Mouse (Mus musculus) liver, embryonic 14.5 days (tissue): Measurements from ENCODE around the gene Mst1. TPM values are rescaled to one million over a fixed set of nuclear protein-coding genes. Genes with fewer than 3 reads are reported as not detected.

Experiments
- ATAC-seq: fragments of 200-750 bp; cut with Nextera tagmentation; 2 replicates; pipeline ENCODE4 v1.8.0; 2017; ENCODE audit warnings: moderate number of reproducible peaks, mild to moderate bottlenecking, moderate library complexity; ENCODE audit not compliant: insufficient read depth
- DNase-seq, 3 experiments: peaks; one replicate each; pipeline ENCODE4 v3.0.0-alpha.2; 2012 to 2013; ENCODE audit warnings: low read depth in 3 of 3, low spot score in 3 of 3
- H3K27ac ChIP-seq: fragments of 300-500 bp; sonication (generic); 2 replicates; pipeline ENCODE4 v1.5.1; 2014; ENCODE audit warnings: moderate library complexity, mild to moderate bottlenecking, control low read depth, inconsistent platforms
- H3K27me3 ChIP-seq: fragments of 300-500 bp; sonication (generic); 2 replicates; pipeline ENCODE4 v1.6.1; 2014; ENCODE audit warnings: mild to moderate bottlenecking, low read length, moderate library complexity; ENCODE audit not compliant: control insufficient read depth, insufficient read depth
- H3K36me3 ChIP-seq: fragments of 300-500 bp; sonication (generic); replicated peaks from 2 replicates; pipeline ENCODE4 v1.6.1; 2014; ENCODE audit warnings: low read depth; ENCODE audit not compliant: control insufficient read depth, insufficient read depth
- H3K4me1 ChIP-seq, 2 experiments: fragments of 200-500 bp in 1 of 2; fragments of 300-500 bp in 1 of 2; sonication (generic) in 1 of 2; replicated peaks; 2 replicates each; pipeline ENCODE4 v1.6.1; 2012 to 2014; ENCODE audit warnings: antibody characterized with exemption in 1 of 2, inconsistent platforms in 1 of 2, low read length in 1 of 2; ENCODE audit not compliant: control insufficient read depth in 2 of 2, insufficient read depth in 2 of 2
- H3K4me2 ChIP-seq: fragments of 300-500 bp; sonication (generic); 2 replicates; pipeline ENCODE4 v1.6.1; 2014; ENCODE audit warnings: low read depth, mild to moderate bottlenecking, control low read depth, moderate library complexity
- H3K4me3 ChIP-seq, 2 experiments: fragments of 200-500 bp in 1 of 2; fragments of 300-500 bp in 1 of 2; sonication (generic) in 1 of 2; 2 replicates each; pipeline ENCODE4 v1.5.1; 2012 to 2014; ENCODE audit warnings: low read depth in 2 of 2, low read length in 2 of 2, mild to moderate bottlenecking in 2 of 2, control low read depth in 1 of 2, inconsistent platforms in 1 of 2, moderate library complexity in 1 of 2; ENCODE audit not compliant: insufficient read depth in 1 of 2
- H3K9ac ChIP-seq: fragments of 300-500 bp; sonication (generic); replicated peaks from 2 replicates; pipeline ENCODE4 v1.6.1; 2014; ENCODE audit warnings: mild to moderate bottlenecking, control low read depth, moderate library complexity
- H3K9me3 ChIP-seq: fragments of 300-500 bp; sonication (generic); 2 replicates; pipeline ENCODE4 v1.6.1; 2016; ENCODE audit warnings: low read length, mixed read lengths; ENCODE audit not compliant: control insufficient read depth
- CTCF ChIP-seq: IDR thresholded peaks from 2 replicates; pipeline ENCODE4 v1.5.1; 2016; ENCODE audit warnings: antibody characterized with exemption, low read depth, control low read depth
- EP300 ChIP-seq: IDR thresholded peaks from 2 replicates; pipeline ENCODE4 v1.6.1; 2016; ENCODE audit warnings: antibody characterized with exemption, low read depth
- WGBS: fragments of 180-500 bp; shearing (Covaris S2); extraction: QIAGEN DNeasy Blood & Tissue Kit; methylation state at CpG from one replicate; pipeline ENCODE4 v1.1.7; 2014; ENCODE audit not compliant: insufficient replicate concordance; 5-methylcytosine and 5-hydroxymethylcytosine counted together
- polyA plus RNA-seq, 2 experiments: library from polyadenylated mRNA; depleted of rRNA in 1 of 2; stranded (reverse) in 1 of 2; unstranded in 1 of 2; fragments of >200 nt; fragmentation: Nextera tagmentation in 1 of 2; extraction: Ambion mirVana in 1 of 2; gene quantifications; 2 replicates each; pipeline versions ENCODE4 v1.2.1 to v1.2.3; 2012 to 2014

Gene Mst1
- polyA plus RNA-seq, 2 experiments, result 21.0 to 24.1 TPM

DNA sequence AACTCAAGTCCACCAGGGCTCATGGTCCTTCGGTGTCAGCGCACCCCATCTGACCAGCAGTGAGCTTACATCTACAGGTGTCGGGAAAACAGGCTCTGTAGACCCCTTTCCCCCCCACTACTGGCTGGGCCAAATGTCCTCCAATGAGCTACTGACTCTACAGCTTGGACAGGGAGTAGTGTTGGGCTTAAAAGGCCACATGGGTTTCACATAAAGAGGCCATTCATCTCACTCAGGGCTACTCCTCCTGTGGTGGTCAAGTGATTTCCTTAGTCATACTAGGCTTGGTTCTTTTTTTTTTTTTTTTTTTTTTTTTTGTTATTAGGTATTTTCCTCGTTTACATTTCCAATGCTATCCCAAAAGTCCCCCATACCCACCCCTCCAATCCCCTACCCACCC lies 43.7 kb downstream of the Mst1 start:
- Histone ChIP-seq H3K9ac (no peak overlapping the region), H3K4me2 (no peak overlapping the region), H3K9me3 (no peaks in the 10 kb centered on the region), H3K36me3 (no peaks in the 10 kb centered on the region), H3K27ac (no peak overlapping the region), H3K4me1 (peaks cover 0 to 7% of the 10 kb centered on the region in 2 experiments; a peak in 1 of 4 replicates), H3K27me3 (no peaks in the 10 kb centered on the region), H3K4me3 (no peak overlapping the region)
- 82% methylated on average over 3 of the region's 4 CpGs for WGBS
- no peak for ATAC-seq
- DNase-seq, result no peak
- no peak for TF ChIP-seq EP300
- no peak for TF ChIP-seq CTCF

DNA sequence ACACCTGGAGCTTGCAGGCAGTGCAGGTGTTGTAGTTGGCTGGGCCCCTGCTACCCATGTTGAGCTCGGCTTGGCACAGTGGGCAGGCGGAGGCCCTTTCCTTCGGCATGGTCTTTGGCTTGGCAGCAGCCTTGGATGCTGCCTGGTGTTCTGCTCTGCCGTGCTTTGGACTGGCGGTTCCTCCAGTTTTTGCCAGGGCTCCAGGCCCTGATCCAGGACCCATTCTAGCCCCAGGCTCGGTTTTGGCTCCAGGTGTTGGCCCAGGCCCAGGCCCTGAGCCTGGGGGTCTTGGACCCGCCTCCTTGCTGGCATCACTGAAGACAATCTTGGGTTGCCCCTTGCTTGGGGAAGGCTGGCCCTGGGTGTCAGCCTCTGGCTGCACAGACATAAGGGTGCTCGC lies 45.5 kb downstream of the Mst1 start:
- DNase-seq (no peak), ATAC-seq (no peak)
- Histone ChIP-seq H3K4me2 (no peak overlapping the region), H3K36me3 (no peaks in the 10 kb centered on the region), H3K27ac (no peak overlapping the region), H3K9ac (no peak overlapping the region), H3K4me1 (no peaks in the 10 kb centered on the region), H3K27me3 (no peaks in the 10 kb centered on the region), H3K4me3 (no peak overlapping the region), H3K9me3 (no peaks in the 10 kb centered on the region)
- WGBS, result 74% methylated on average over 8 of the region's 8 CpGs
- TF ChIP-seq CTCF (no peak), EP300 (no peak)

DNA sequence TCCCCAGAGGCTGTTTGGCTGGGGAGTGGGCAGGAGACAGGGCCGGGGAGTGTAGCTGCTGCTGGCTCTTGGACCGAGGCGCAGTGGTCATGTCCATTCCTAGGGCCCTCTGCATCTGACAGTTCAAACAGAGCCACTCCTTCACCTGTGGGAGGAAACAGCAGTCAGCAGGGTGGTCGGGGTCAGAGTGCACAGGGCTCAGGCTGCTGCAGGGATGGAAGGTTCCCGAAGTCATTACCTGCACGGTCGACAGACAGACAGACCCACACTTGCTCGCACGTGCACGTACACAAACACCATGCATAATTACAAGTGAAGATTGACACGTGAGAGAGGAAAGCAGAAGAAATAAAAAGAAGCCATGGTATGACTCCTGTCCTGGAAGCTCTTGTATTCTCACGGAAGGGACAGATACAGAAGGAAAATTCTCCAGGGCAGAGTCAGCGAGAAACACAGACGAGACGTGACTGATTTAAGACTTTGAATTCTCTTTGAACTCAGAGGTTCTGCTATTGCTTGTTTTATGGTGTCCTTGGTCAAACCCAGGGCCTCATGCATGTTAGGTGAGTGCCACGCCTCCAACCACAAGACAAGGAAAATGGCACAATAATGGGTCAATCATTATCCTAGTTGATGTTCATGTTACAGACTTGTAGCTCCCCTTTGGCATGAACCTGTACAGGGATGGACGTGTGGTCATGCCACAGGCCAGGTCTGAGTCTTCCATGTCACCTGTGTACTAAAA lies 46.4 kb downstream of the Mst1 start:
- no peak overlapping the region for H3K9ac ChIP-seq
- H3K9me3 ChIP-seq, result no peaks in the 10 kb centered on the region
- H3K4me1 ChIP-seq, result 0 out of 4 replicates have a peak, but pooled peaks cover 0 to under 1% of the 10 kb centered on the region in 2 experiments
- H3K4me3 ChIP-seq, result no peak overlapping the region
- ATAC-seq (no peak), DNase-seq (no peak)
- no peak overlapping the region for H3K27ac ChIP-seq
- H3K36me3 ChIP-seq, result no peaks in the 10 kb centered on the region
- no peaks in the 10 kb centered on the region for H3K27me3 ChIP-seq
- H3K4me2 ChIP-seq, result no peak overlapping the region
- 70% methylated on average over 17 of the region's 17 CpGs for WGBS
- TF ChIP-seq EP300 (no peak), CTCF (no peak)

DNA sequence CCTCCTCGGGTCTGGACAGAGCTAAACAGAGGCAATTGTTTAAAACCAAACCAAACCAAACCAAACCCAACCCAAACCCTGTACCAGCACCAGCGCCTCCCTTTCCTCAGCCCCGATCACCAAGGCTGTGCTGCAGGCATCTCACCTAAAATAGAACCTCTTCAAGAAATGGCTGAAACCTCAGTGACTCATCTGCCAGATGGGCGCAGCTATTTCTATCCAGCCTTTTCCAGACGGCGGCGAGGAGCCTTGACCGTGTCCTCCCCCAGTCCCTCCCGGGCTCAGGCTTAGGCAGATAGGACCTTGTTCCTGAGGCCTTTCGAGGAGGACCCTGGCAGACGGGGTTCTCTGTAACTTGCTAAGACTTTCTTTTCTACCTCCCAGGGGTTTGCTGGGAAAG lies 48.0 kb downstream of the Mst1 start:
- no peaks in the 10 kb centered on the region for H3K27me3 ChIP-seq
- H3K4me1 ChIP-seq, result 0 out of 4 replicates have a peak, but pooled peaks cover 0 to 2% of the 10 kb centered on the region in 2 experiments
- 69% methylated on average over 11 of the region's 11 CpGs for WGBS
- TF ChIP-seq CTCF (no peak), EP300 (no peak)
- no peak overlapping the region for H3K4me3 ChIP-seq
- H3K36me3 ChIP-seq, result no peaks in the 10 kb centered on the region
- H3K9me3 ChIP-seq, result no peaks in the 10 kb centered on the region
- DNase-seq, result no peak
- no peak overlapping the region for H3K9ac ChIP-seq
- H3K4me2 ChIP-seq, result no peak overlapping the region
- H3K27ac ChIP-seq, result no peak overlapping the region
- ATAC-seq, result no peak

DNA sequence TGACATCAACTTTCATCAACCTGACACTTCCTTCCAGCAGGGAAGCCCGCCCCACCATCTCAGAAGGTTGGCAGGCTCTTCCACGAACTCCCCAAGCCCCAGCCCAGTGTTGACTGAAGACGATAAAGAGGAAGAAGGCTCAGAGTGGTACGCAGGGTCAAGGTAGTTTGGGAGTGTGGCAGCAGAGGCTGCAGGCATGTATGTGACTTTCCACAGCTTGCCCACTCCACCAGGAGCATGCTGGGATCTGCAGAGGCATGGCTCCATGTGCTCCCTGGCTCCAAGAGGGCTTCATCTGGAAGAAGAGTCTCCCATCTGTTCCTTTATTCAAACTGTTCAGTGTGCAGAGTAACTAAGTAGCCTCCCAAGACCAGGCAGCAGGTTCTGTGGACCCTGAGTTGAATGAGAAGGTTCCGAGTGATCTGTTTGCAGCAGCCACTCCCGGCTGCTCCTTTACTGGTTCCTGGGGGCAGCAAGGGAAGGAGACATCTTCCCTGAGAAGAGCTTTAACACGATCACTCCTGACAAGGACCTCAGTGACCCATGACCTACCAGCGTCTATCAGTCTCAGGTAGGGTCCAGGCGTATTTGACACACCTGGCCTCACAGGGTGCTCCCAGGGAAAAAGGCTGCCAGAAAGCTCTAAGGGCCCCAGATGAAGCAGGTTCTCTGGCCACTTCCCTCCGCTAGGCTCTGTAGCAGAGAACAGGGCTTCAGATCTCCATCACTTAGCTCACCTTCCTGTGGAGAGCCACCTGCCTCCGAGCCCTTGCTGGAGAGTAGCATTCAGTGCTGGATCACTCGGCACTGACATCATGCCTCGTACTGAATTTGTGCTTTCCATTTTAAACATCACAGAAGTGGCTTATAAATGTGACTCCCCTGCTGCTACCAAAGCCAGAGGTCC lies 49.1 kb downstream of the Mst1 start:
- H3K9ac ChIP-seq, result no peak overlapping the region
- no peak overlapping the region for H3K27ac ChIP-seq
- H3K36me3 ChIP-seq, result no peaks in the 10 kb centered on the region
- no peak overlapping the region for H3K4me3 ChIP-seq
- no peaks in the 10 kb centered on the region for H3K27me3 ChIP-seq
- H3K4me2 ChIP-seq, result no peak overlapping the region
- no peak for DNase-seq
- TF ChIP-seq CTCF (no peak), EP300 (no peak)
- ATAC-seq, result no peak
- 0 out of 4 replicates have a peak, but pooled peaks cover 0 to 2% of the 10 kb centered on the region in 2 experiments for H3K4me1 ChIP-seq
- no peaks in the 10 kb centered on the region for H3K9me3 ChIP-seq
- WGBS, result 54% methylated on average over 13 of the region's 13 CpGs
